Mouse (Mus musculus) regulatory T cell (primary cell): ENCODE results near the gene Zfp523.

Experiments
- in situ Hi-C: fragments of 300-600 bp; cut with MboI, MseI; formaldehyde crosslinking; loops from one replicate; pipeline ENCODE4 v1.15.1; 2025; ENCODE audit warnings: high pct_unique_total_duplicates

Zfp523 gene

GRCm38 (mm10) chr17:28240846-28241245, 63.9 kb downstream of the Zfp523 start:
- in situ Hi-C loops = no loop called here

GRCm38 (mm10) chr17:28242296-28242695, 65.4 kb downstream of the Zfp523 start:
- in situ Hi-C loops = no loop called here

GRCm38 (mm10) chr17:28244214-28244613, 67.3 kb downstream of the Zfp523 start:
- in situ Hi-C loops = no loop called here

- in situ Hi-C loops = no loop called here
These were observed 67.8 kb downstream of the Zfp523 start for GRCm38 (mm10) chr17:28244714-28245113.

- in situ Hi-C loops = no loop called here
These were observed 69.7 kb downstream of the Zfp523 start for GRCm38 (mm10) chr17:28246640-28247039.

GRCm38 (mm10) chr17:28247613-28248012, 70.7 kb downstream of the Zfp523 start:
- in situ Hi-C loops = no loop called here

GRCm38 (mm10) chr17:28249062-28249461, 72.1 kb downstream of the Zfp523 start:
- in situ Hi-C loops = no loop called here

GRCm38 (mm10) chr17:28251579-28252280, 74.8 kb downstream of the Zfp523 start:
- in situ Hi-C loops = no loop called here

GRCm38 (mm10) chr17:28252281-28252648, 75.3 kb downstream of the Zfp523 start:
- in situ Hi-C loops = no loop called here

- in situ Hi-C loops = no loop called here
These were observed 76.3 kb downstream of the Zfp523 start for GRCm38 (mm10) chr17:28253216-28253615.

GRCm38 (mm10) chr17:28254804-28255203, 77.9 kb downstream of the Zfp523 start:
- in situ Hi-C loops = no loop called here
